Mouse (Mus musculus) ES-E14 (cell line): ENCODE data around the gene Jak3.

Source experiments
- HCFC1 ChIP-seq: IDR thresholded peaks from 2 replicates; pipeline ENCODE4 v1.6.1; 2012; ENCODE audit warnings: low read length, inconsistent platforms, borderline replicate concordance; ENCODE audit not compliant: insufficient read depth
- ZC3H11A ChIP-seq: IDR thresholded peaks from 2 replicates; pipeline ENCODE4 v1.6.1; 2012; ENCODE audit warnings: low read depth, mild to moderate bottlenecking, inconsistent platforms, low read length, borderline replicate concordance
- ZNF384 ChIP-seq: IDR thresholded peaks from 2 replicates; pipeline ENCODE4 v1.6.1; 2012; ENCODE audit warnings: low read depth, low read length, inconsistent platforms

- TF ChIP-seq ZNF384: no peak
- TF ChIP-seq HCFC1: no peak
- no peak for TF ChIP-seq ZC3H11A
Observed at GRCm38 (mm10) chr8:71687616-71688015, 11.5 kb downstream of the Jak3 start.
